Mouse (Mus musculus): Measurements from ENCODE around the gene Inpp5a. TPM values are rescaled to one million over a fixed set of nuclear protein-coding genes. Genes with fewer than 3 reads are reported as not detected.

Gene Inpp5a
- polyA plus RNA-seq, 1 experiment from 2014 or later, result 24.4 TPM

- WGBS, result 75% methylated on average over 2 of the region's 2 CpGs
- Histone ChIP-seq H3K36me3 (no peaks in the 10 kb centered on the region), H3K27me3 (no peaks in the 10 kb centered on the region), H3K4me2 (no peak overlapping the region), H3K27ac (no peak overlapping the region), H3K9me3 (no peaks in the 10 kb centered on the region), H3K9ac (no peak overlapping the region), H3K4me3 (no peak overlapping the region), H3K4me1 (0 out of 2 replicates have a peak, but pooled peaks cover 10% of the 10 kb centered on the region)
- no peak for ATAC-seq (ENCODE audit: insufficient number of reproducible peaks, insufficient read depth, low FRiP score, low TSS enrichment, low read depth)
These were observed 162.6 kb downstream of the Inpp5a start for GRCm38 (mm10) chr7:139551519-139551918.

- no peak overlapping the region for H3K4me2 ChIP-seq
- no peaks in the 10 kb centered on the region for H3K4me1 ChIP-seq
- H3K9ac ChIP-seq, result no peak overlapping the region
- no peaks in the 10 kb centered on the region for H3K9me3 ChIP-seq
- no peak overlapping the region for H3K27ac ChIP-seq
- WGBS, result 55% methylated on average over 5 of the region's 5 CpGs
- H3K27me3 ChIP-seq, result no peaks in the 10 kb centered on the region
- H3K36me3 ChIP-seq, result peaks cover 15% of the 10 kb centered on the region
- H3K4me3 ChIP-seq, result no peak overlapping the region
- no peak for ATAC-seq (ENCODE audit: insufficient number of reproducible peaks, insufficient read depth, low FRiP score, low TSS enrichment, low read depth)
These were observed 167.4 kb downstream of the Inpp5a start for GRCm38 (mm10) chr7:139556331-139556730.

- WGBS, result 30% methylated on average over 10 of the region's 10 CpGs
- Histone ChIP-seq H3K4me2 (no peak overlapping the region), H3K9ac (no peak overlapping the region), H3K27me3 (no peaks in the 10 kb centered on the region), H3K4me3 (no peak overlapping the region), H3K4me1 (no peaks in the 10 kb centered on the region), H3K9me3 (no peaks in the 10 kb centered on the region), H3K36me3 (peaks cover 15% of the 10 kb centered on the region), H3K27ac (no peak overlapping the region)
- no peak for ATAC-seq (ENCODE audit: insufficient number of reproducible peaks, insufficient read depth, low FRiP score, low TSS enrichment, low read depth)
These were observed 168.0 kb downstream of the Inpp5a start for GRCm38 (mm10) chr7:139556746-139557526.

GRCm38 (mm10) chr7:139559659-139560058 lies 170.8 kb downstream of the Inpp5a start:
- no peak overlapping the region for H3K4me3 ChIP-seq
- peaks cover 21% of the 10 kb centered on the region for H3K36me3 ChIP-seq
- H3K9me3 ChIP-seq, result no peaks in the 10 kb centered on the region
- H3K27ac ChIP-seq, result no peak overlapping the region
- H3K4me2 ChIP-seq, result no peak overlapping the region
- 80% methylated on average over 10 of the region's 10 CpGs for WGBS
- H3K4me1 ChIP-seq, result no peaks in the 10 kb centered on the region
- no peaks in the 10 kb centered on the region for H3K27me3 ChIP-seq
- no peak overlapping the region for H3K9ac ChIP-seq
- no peak for ATAC-seq (ENCODE audit: insufficient number of reproducible peaks, insufficient read depth, low FRiP score, low TSS enrichment, low read depth)

- Histone ChIP-seq H3K9me3 (no peaks in the 10 kb centered on the region), H3K4me2 (no peak overlapping the region)
- 82% methylated on average over 4 of the region's 4 CpGs for WGBS
These were observed 174.5 kb downstream of the Inpp5a start for GRCm38 (mm10) chr7:139563425-139563824.

DNA sequence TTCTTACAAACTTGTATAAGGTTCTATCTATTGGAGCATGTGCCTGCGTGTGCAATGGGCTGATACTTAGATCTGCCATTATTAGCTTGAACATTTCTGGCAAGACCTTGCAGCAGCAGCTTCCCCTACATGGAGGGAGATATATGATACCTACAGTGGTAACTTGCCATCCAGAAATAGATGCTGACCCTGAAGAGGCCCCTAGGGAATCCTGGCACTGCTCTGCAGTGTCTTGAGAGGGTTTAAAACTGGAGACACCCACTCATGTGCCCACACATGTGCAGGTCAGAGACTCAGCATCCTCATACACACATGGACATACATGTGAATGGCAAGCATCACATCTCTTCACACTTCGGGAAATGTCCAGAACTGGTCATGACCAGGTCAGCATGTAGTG lies 175.3 kb downstream of the Inpp5a start:
- no peak overlapping the region for H3K27ac ChIP-seq
- no peak for ATAC-seq (ENCODE audit: insufficient number of reproducible peaks, insufficient read depth, low FRiP score, low TSS enrichment, low read depth)
- H3K4me2 ChIP-seq, result no peak overlapping the region
- no peaks in the 10 kb centered on the region for H3K27me3 ChIP-seq
- no peaks in the 10 kb centered on the region for H3K4me1 ChIP-seq
- H3K4me3 ChIP-seq, result no peak overlapping the region
- H3K36me3 ChIP-seq, result peaks cover 33% of the 10 kb centered on the region
- H3K9me3 ChIP-seq, result no peaks in the 10 kb centered on the region
- H3K9ac ChIP-seq, result no peak overlapping the region
- 87% methylated on average over 2 of the region's 2 CpGs for WGBS

More at GRCm38 (mm10) chr7:139563425-139563824, 174.5 kb downstream of the Inpp5a start:
- Histone ChIP-seq H3K4me1 (no peaks in the 10 kb centered on the region), H3K27ac (no peak overlapping the region), H3K36me3 (peaks cover 39% of the 10 kb centered on the region), H3K4me3 (no peak overlapping the region), H3K9ac (no peak overlapping the region), H3K27me3 (no peaks in the 10 kb centered on the region)
- no peak for ATAC-seq (ENCODE audit: insufficient number of reproducible peaks, insufficient read depth, low FRiP score, low TSS enrichment, low read depth)

- Histone ChIP-seq H3K27ac (no peak overlapping the region), H3K9me3 (no peaks in the 10 kb centered on the region), H3K4me3 (no peak overlapping the region), H3K36me3 (peaks cover 29% of the 10 kb centered on the region), H3K27me3 (no peaks in the 10 kb centered on the region), H3K4me2 (no peak overlapping the region), H3K4me1 (no peaks in the 10 kb centered on the region), H3K9ac (no peak overlapping the region)
- no peak for ATAC-seq (ENCODE audit: insufficient number of reproducible peaks, insufficient read depth, low FRiP score, low TSS enrichment, low read depth)
- 77% methylated on average over 6 of the region's 6 CpGs for WGBS
These were observed 177.1 kb downstream of the Inpp5a start for GRCm38 (mm10) chr7:139565998-139566397.

DNA sequence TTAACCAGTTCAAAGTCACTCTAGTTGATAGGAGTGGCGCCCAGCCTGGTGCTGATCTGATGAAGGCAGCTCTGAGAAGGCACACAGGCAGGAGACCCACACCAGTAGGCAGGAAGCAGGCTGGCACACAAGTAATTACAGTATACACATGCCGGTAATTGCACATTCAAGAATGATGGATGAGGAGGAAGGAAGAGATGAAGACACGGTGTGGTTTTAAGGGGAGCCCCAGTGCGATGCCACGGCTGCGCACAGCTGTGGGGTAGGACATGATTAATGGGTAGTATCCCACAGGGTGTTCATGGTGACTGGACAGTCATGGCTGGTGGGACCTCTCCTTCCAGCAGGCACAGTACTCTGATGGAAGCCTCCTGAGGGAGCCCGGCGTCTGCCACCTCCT lies 177.6 kb downstream of the Inpp5a start:
- no peaks in the 10 kb centered on the region for H3K9me3 ChIP-seq
- H3K36me3 ChIP-seq, result peaks cover 29% of the 10 kb centered on the region
- H3K4me2 ChIP-seq, result no peak overlapping the region
- 82% methylated on average over 8 of the region's 8 CpGs for WGBS
- no peak overlapping the region for H3K4me3 ChIP-seq
- no peaks in the 10 kb centered on the region for H3K27me3 ChIP-seq
- no peak for ATAC-seq (ENCODE audit: insufficient number of reproducible peaks, insufficient read depth, low FRiP score, low TSS enrichment, low read depth)
- H3K9ac ChIP-seq, result no peak overlapping the region
- H3K27ac ChIP-seq, result no peak overlapping the region
- no peaks in the 10 kb centered on the region for H3K4me1 ChIP-seq

GRCm38 (mm10) chr7:139570788-139571187 lies 181.9 kb downstream of the Inpp5a start:
- WGBS, result 90% methylated on average over 5 of the region's 5 CpGs
- Histone ChIP-seq H3K27ac (no peak overlapping the region), H3K9ac (no peak overlapping the region), H3K27me3 (no peaks in the 10 kb centered on the region), H3K4me1 (no peaks in the 10 kb centered on the region), H3K36me3 (peaks cover 35% of the 10 kb centered on the region), H3K4me3 (no peak overlapping the region), H3K9me3 (no peaks in the 10 kb centered on the region), H3K4me2 (no peak overlapping the region)
- no peak for ATAC-seq (ENCODE audit: insufficient number of reproducible peaks, insufficient read depth, low FRiP score, low TSS enrichment, low read depth)

DNA sequence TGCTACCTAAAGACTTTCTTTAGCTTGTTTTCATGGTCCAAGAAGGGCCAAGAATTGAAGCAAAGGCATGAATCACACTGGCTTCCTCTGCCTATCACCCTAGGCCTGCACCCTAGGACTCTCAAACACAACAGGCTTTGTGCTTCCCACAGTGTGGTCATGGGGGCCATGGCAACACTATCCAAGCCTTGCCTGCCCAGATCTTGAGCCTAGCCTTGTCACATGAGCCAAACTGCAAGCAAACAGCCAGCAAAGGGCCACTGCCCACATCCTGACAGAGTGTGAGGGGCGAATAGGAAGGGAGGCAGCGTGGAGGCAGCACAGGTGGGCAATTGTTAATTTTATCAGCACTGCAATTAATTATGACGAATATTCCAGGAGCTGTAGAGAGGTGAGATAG lies 183.8 kb downstream of the Inpp5a start:
- Histone ChIP-seq H3K9ac (no peak overlapping the region), H3K4me1 (no peaks in the 10 kb centered on the region), H3K36me3 (peaks cover 39% of the 10 kb centered on the region), H3K4me2 (no peak overlapping the region), H3K27ac (no peak overlapping the region), H3K4me3 (no peak overlapping the region), H3K9me3 (no peaks in the 10 kb centered on the region), H3K27me3 (peaks cover 9% of the 10 kb centered on the region)
- ATAC-seq (ENCODE audit: insufficient number of reproducible peaks, insufficient read depth, low FRiP score, low TSS enrichment, low read depth), result no peak
- WGBS, result 86% methylated on average over 3 of the region's 3 CpGs

- H3K27me3 ChIP-seq, result peaks cover 44% of the 10 kb centered on the region
- H3K36me3 ChIP-seq, result peaks cover 38% of the 10 kb centered on the region
- no peak overlapping the region for H3K4me3 ChIP-seq
- no peak overlapping the region for H3K9ac ChIP-seq
- H3K27ac ChIP-seq, result no peak overlapping the region
- WGBS, result 86% methylated on average over 16 of the region's 16 CpGs
- ATAC-seq (ENCODE audit: insufficient number of reproducible peaks, insufficient read depth, low FRiP score, low TSS enrichment, low read depth), result no peak
- peaks cover 6% of the 10 kb centered on the region for H3K4me1 ChIP-seq
- no peak overlapping the region for H3K4me2 ChIP-seq
- H3K9me3 ChIP-seq, result no peaks in the 10 kb centered on the region
These were observed 187.3 kb downstream of the Inpp5a start for GRCm38 (mm10) chr7:139576064-139576686.

DNA sequence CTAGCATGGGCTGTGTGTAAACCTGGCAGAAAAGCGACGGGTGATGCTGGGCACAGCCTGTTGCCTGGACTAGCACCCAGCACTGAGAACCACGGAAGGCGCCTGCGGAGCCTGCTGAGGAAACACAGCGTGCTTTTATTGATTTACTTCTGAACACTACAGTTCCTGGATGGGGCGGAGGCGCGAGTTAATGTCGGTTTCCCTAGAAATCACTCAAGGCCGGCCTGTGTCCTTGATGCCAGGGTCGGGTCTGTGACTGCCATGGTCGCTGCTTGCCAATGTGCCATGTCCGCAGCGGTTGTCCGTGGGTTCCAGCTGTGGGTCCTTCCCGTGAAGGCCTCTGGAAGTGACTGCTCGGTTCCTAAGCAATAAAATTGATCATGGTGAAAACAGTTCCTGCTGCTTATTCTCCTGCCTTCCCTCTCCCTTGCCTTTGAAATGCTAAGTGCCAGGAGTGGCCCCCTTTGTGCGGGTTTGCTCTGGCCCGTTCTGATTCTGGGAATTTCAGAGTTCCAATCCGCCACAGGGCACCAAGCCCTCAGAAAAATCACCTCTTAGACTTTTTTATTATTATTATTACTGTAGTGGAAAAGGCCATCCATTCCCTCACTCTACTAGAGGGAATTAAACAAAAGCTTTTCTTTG lies 190.5 kb downstream of the Inpp5a start:
- Histone ChIP-seq H3K4me3 (no peak overlapping the region), H3K36me3 (peaks cover 38% of the 10 kb centered on the region)

More for the DNA sequence above, 190.5 kb downstream of the Inpp5a start:
- Histone ChIP-seq H3K4me2 (no peak overlapping the region), H3K27me3 (peaks cover 76% of the 10 kb centered on the region), H3K4me1 (peaks cover 26% of the 10 kb centered on the region), H3K27ac (no peak overlapping the region), H3K9ac (no peak overlapping the region), H3K9me3 (no peaks in the 10 kb centered on the region)
- no peak for ATAC-seq (ENCODE audit: insufficient number of reproducible peaks, insufficient read depth, low FRiP score, low TSS enrichment, low read depth)
- 69% methylated on average over 21 of the region's 21 CpGs for WGBS
